Mouse (Mus musculus): ENCODE measurements around the gene Ccl25. TPM values are rescaled to one million over a fixed set of nuclear protein-coding genes. Genes with fewer than 3 reads are reported as not detected.

Gene Ccl25
- polyA plus RNA-seq, 1 experiment from 2014 or later = 16.4 TPM

DNA sequence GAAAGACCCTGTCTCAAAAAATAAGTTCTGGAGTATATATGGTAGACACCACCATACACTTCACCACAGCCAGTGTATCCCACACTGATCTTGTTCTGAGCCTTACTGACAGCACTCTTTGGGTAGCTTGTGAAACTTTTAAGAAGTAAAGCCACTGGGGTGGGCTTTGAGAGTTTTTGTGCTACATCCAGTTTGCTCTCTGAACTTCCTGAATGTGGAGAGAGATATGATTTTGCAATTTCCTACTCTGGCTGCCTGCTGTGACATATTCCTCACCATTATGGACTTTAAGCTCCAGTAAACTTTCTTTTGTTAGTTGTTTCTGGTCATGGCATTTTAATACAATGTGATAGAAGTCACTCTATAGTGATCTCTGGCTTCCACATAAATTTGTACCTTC is 12.9 kb upstream of the Ccl25 start:
- Histone ChIP-seq H3K27ac (ENCODE audit: low read depth) (no peak overlapping the region), H3K9ac (no peak overlapping the region), H3K4me1 (ENCODE audit: insufficient read depth) (no peaks in the 10 kb centered on the region), H3K4me3 (ENCODE audit: low read depth, low read length) (no peak overlapping the region), H3K36me3 (ENCODE audit: insufficient read depth) (peaks cover 52% of the 10 kb centered on the region), H3K4me2 (no peak overlapping the region), H3K27me3 (ENCODE audit: insufficient read depth, low read length) (no peaks in the 10 kb centered on the region), H3K9me3 (ENCODE audit: low read depth, low read length) (no peaks in the 10 kb centered on the region)
- DNase-seq (no peak), ATAC-seq (ENCODE audit: insufficient read depth) (no peak)
- TF ChIP-seq CTCF (IDR thresholded peaks at IDR 0.05; ENCODE audit: low read depth) = no peak

DNA sequence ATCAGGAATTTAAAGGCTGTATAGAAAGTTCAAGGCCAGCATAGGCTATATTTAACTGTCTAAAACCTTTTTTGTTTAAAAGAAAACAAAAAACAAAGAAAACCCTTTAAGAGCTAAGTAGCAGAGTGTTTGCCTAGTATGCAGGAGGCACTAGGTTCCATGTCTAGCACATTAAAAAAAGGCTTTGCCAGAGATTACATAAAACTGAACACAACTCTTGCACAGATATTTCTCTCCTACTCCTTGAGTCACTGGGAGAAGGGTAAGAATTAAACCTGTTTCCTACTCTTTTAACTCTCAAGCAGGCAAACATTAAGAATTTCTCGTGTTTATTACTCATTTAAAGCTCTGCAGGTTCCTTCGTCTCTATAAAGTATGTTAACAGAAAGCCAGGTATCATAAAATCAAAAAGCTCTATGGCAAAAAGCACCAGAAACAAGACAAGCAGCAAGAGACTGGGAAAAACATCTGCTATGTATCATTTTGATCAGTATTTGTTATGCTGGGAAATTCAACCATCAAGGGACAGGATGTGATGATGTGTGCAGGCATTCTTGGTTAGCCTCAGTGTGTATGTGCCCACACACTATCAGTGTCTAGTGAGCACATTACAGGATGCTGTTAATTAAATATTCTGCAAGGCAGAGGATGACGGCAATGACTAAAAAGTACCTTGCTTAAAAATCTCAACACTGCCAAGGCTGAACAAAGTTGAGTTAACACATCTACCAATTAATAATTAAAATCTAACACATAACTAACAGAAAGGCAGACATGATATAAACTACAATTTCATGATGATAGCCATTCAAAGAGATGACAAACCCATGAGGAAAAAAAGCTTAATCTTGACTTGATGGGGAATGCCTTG is 11.5 kb upstream of the Ccl25 start:
- WGBS = 79% methylated on average over 3 of the region's 3 CpGs
- TF ChIP-seq CTCF (IDR thresholded peaks at IDR 0.05; ENCODE audit: low read depth) = no peak
- no peak for DNase-seq

DNA sequence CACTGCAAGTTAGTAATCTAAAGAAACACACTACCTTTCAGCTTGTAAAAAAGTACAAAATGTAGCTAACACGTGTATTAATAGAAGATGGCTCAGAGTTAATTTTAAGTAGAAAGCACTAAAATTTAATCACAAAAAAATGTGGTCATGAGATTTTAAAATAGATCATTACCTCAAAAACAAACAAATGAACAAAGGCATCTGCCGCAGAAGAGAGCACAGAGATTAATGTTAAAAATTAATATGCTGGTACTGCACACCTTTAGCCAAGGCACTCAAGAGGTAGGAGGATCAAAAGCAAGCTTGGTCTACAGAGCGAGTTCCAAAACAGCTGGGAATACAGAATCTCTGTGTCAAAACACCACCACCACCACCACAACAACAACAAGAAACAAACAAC is 10.2 kb upstream of the Ccl25 start:
- no peaks in the 10 kb centered on the region for H3K27me3 ChIP-seq (ENCODE audit: insufficient read depth, low read length)
- 81% methylated on average over 3 of the region's 3 CpGs for WGBS
- H3K27ac ChIP-seq (ENCODE audit: low read depth) = no peak overlapping the region
- ATAC-seq (ENCODE audit: insufficient read depth) (no peak), DNase-seq (no peak)
- H3K9me3 ChIP-seq (ENCODE audit: low read depth, low read length) = no peaks in the 10 kb centered on the region
- no peak for TF ChIP-seq CTCF (IDR thresholded peaks at IDR 0.05; ENCODE audit: low read depth)
- no peak overlapping the region for H3K9ac ChIP-seq
- H3K4me1 ChIP-seq (ENCODE audit: insufficient read depth) = no peaks in the 10 kb centered on the region
- H3K4me2 ChIP-seq = no peak overlapping the region
- H3K4me3 ChIP-seq (ENCODE audit: low read depth, low read length) = no peak overlapping the region
- peaks cover 39% of the 10 kb centered on the region for H3K36me3 ChIP-seq (ENCODE audit: insufficient read depth)

More for the DNA sequence above, 11.5 kb upstream of the Ccl25 start:
- no peaks in the 10 kb centered on the region for H3K9me3 ChIP-seq (ENCODE audit: low read depth, low read length)
- no peak overlapping the region for H3K4me2 ChIP-seq
- H3K27me3 ChIP-seq (ENCODE audit: insufficient read depth, low read length) = no peaks in the 10 kb centered on the region
- H3K4me1 ChIP-seq (ENCODE audit: insufficient read depth) = no peaks in the 10 kb centered on the region
- H3K27ac ChIP-seq (ENCODE audit: low read depth) = no peak overlapping the region
- no peak overlapping the region for H3K9ac ChIP-seq
- peaks cover 45% of the 10 kb centered on the region for H3K36me3 ChIP-seq (ENCODE audit: insufficient read depth)
- ATAC-seq (ENCODE audit: insufficient read depth) = no peak
- H3K4me3 ChIP-seq (ENCODE audit: low read depth, low read length) = no peak overlapping the region

DNA sequence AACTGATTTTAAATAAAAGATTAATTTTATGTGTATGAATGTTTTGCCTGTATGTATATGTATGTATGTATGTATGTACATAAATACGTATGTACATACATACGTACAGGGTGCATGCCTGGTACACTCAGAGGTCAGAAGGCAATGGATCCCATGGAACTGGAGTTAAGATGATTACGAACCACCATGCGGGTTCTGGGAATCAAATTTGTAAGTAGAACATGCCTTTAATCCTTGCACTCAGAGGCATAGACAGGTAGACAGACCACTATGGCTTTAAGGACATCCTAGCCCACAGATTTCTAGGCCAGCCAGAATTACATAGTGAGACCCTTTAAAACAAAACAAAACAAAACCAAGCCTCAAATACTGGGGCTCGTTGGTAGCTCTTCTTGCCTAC is 6.9 kb upstream of the Ccl25 start:
- Histone ChIP-seq H3K4me2 (no peak overlapping the region), H3K9me3 (ENCODE audit: low read depth, low read length) (no peaks in the 10 kb centered on the region), H3K4me3 (ENCODE audit: low read depth, low read length) (no peak overlapping the region), H3K4me1 (ENCODE audit: insufficient read depth) (peaks cover under 1% of the 10 kb centered on the region; the same call in 1 of the 2 replicates), H3K27ac (ENCODE audit: low read depth) (no peak overlapping the region), H3K36me3 (ENCODE audit: insufficient read depth) (peaks cover 39% of the 10 kb centered on the region), H3K9ac (no peak overlapping the region), H3K27me3 (ENCODE audit: insufficient read depth, low read length) (no peaks in the 10 kb centered on the region)
- 85% methylated on average over 5 of the region's 5 CpGs for WGBS
- DNase-seq = no peak
- TF ChIP-seq CTCF (IDR thresholded peaks at IDR 0.05; ENCODE audit: low read depth) = no peak
- ATAC-seq (ENCODE audit: insufficient read depth) = no peak

DNA sequence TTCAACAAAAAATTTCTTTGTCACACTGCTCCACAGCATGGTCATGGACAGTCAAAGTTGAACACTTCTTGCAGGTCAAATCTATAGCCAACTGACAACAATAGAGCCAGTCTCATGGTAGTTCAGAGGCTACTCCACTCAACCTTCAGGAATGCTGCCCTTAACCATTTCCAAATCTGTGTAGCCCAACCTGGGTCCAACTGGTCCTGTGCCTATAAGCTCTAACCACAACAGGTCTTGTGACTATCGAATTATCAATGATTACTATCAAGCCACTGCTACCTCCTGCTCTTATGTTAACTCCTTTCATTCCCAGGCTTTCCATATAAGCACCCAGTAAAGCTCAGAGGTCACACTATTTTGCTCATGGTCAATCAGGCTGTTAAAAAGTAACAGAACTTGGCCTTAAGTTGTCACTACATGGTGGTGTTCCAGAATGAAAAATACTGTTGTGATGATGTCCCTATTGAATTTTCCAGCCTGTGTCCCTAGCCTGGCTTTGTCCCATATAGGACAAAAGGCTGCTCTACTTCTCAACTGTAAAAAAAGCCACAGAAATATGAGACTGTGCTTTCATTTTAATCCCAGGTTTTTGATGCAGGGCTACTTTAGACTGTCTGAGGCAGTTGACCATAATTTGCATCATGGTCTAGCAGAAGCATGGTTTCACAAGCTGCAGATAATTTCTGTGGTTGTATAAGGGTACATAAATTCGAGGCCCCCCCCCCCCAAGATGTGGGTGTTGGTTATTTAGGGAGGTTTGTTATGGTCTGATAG is 6.0 kb upstream of the Ccl25 start:
- Histone ChIP-seq H3K4me2 (no peak overlapping the region), H3K27me3 (ENCODE audit: insufficient read depth, low read length) (no peaks in the 10 kb centered on the region), H3K36me3 (ENCODE audit: insufficient read depth) (peaks cover 39% of the 10 kb centered on the region), H3K4me1 (ENCODE audit: insufficient read depth) (peaks cover 7% of the 10 kb centered on the region), H3K9ac (no peak overlapping the region), H3K27ac (ENCODE audit: low read depth) (no peak overlapping the region), H3K9me3 (ENCODE audit: low read depth, low read length) (no peaks in the 10 kb centered on the region), H3K4me3 (ENCODE audit: low read depth, low read length) (no peak overlapping the region)
- ATAC-seq (ENCODE audit: insufficient read depth) (no peak), DNase-seq (no peak)
- WGBS = 79% methylated on average over 2 of the region's 2 CpGs
- TF ChIP-seq CTCF (IDR thresholded peaks at IDR 0.05; ENCODE audit: low read depth) = no peak

DNA sequence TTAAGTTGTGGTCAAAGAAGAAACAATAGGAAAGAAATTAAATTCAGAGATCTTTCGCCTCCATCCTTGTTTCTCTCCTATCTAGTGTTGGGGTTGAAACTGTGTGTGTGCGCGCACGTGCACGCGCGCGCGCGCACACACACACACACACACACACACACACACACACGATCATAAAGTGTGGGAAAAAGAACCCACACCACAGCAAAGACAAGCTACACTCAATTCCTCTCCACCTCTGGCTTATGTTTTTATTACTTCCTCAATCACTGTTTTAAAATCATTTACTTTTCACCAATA is 5.5 kb upstream of the Ccl25 start:
- Histone ChIP-seq H3K9me3 (ENCODE audit: low read depth, low read length) (no peaks in the 10 kb centered on the region), H3K27ac (ENCODE audit: low read depth) (no peak overlapping the region)
- 95% methylated on average over 11 of the region's 11 CpGs for WGBS

DNA sequence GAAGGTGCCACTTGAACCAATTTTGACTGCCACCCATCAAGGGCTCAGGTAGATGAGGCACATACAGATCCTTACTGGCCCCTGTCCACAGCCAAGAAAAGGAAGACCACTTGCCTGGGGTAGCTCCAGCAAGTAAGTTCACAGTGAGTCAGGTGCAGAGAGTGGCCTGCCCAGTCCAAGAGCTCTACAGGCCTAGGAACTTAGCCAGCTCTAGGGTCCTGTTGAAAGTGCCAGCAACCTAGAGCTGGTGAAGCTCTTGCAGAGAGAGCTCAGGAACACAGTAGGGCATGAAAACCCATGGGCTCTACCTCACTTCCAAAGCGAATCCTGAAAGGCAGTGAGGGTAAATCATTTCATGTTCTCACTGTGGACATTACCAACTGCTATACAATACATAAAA is 4.6 kb upstream of the Ccl25 start:
- no peak for ATAC-seq (ENCODE audit: insufficient read depth)

More for the DNA sequence above, 5.5 kb upstream of the Ccl25 start:
- peaks cover 39% of the 10 kb centered on the region for H3K36me3 ChIP-seq (ENCODE audit: insufficient read depth)
- no peak overlapping the region for H3K4me3 ChIP-seq (ENCODE audit: low read depth, low read length)
- H3K9ac ChIP-seq = no peak overlapping the region
- no peak for DNase-seq
- no peak for TF ChIP-seq CTCF (IDR thresholded peaks at IDR 0.05; ENCODE audit: low read depth)
- no peak overlapping the region for H3K4me2 ChIP-seq
- H3K27me3 ChIP-seq (ENCODE audit: insufficient read depth, low read length) = no peaks in the 10 kb centered on the region
- peaks cover 7% of the 10 kb centered on the region for H3K4me1 ChIP-seq (ENCODE audit: insufficient read depth)
- ATAC-seq (ENCODE audit: insufficient read depth) = no peak

More for the DNA sequence above, 4.6 kb upstream of the Ccl25 start:
- WGBS = 100% methylated on average over 1 of the region's 1 CpGs
- Histone ChIP-seq H3K4me1 (ENCODE audit: insufficient read depth) (peaks cover 7% of the 10 kb centered on the region), H3K4me3 (ENCODE audit: low read depth, low read length) (no peak overlapping the region), H3K27ac (ENCODE audit: low read depth) (no peak overlapping the region), H3K9ac (no peak overlapping the region), H3K4me2 (no peak overlapping the region), H3K9me3 (ENCODE audit: low read depth, low read length) (no peaks in the 10 kb centered on the region), H3K27me3 (ENCODE audit: insufficient read depth, low read length) (no peaks in the 10 kb centered on the region), H3K36me3 (ENCODE audit: insufficient read depth) (peaks cover 39% of the 10 kb centered on the region)
- DNase-seq = no peak
- no peak for TF ChIP-seq CTCF (IDR thresholded peaks at IDR 0.05; ENCODE audit: low read depth)
